Mouse (Mus musculus) heart, postnatal 25 days (tissue): ENCODE results near the gene Tex2. TPM values are rescaled to one million over a fixed set of nuclear protein-coding genes. Genes with fewer than 3 reads are reported as not detected.

Experiments used
- DNase-seq: peaks from one replicate; pipeline ENCODE4 v3.0.0; 2022; ENCODE audit warnings: low spot score
- intact Hi-C: fragments of 180-260 bp; cut with DNase I; formaldehyde crosslinking; loops from one replicate; pipeline ENCODE4 v1.15.1; 2025
- total RNA-seq, 2 experiments: library from RNA; stranded (reverse); gene quantifications; 2 replicates each; pipeline ENCODE4 v1.2.3; 2021

Gene Tex2
- total RNA-seq, 2 experiments from 2014 or later: 45.5 to 46.7 TPM

DNA sequence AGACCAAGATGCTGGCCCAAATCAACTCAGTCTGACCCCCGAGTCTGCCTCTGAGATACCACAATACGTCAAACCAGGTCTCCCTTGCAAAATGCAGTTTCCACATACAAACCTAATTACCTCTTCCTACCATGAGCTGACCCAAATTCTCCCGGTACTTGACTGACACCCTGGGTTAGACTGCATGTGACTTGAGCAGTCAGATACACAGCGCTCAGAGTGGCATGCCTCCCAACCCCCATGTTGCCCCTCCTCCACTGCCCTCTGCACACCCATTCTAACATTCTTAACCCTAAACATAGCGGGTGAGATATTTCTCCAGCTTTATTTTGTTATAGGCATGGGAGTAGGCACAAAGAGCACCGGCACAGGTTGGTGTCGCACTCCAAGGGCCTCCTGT is 55.8 kb downstream of the Tex2 start:
- intact Hi-C loops: no loop called here
- DNase-seq: no peak

DNA sequence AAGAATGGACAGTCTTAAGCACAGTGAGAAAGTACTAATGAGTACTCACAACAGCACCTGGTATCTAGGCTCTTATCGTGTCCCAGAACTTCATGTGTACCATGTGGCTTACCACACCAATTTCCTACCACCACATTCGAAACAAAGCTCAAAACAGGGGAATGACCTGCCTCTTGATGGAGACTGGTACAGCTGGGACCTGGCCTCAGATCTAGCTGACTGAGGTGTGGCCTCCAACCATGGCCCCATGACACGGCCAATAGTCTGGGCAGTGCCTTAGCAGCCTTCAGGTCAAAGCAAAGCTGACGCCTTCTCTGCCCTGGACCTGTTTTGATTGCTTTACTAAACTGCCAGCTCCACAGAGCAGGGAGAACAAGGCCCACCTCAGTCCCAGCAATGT is 56.5 kb downstream of the Tex2 start:
- DNase-seq: no peak
- intact Hi-C loops: no loop called here

DNA sequence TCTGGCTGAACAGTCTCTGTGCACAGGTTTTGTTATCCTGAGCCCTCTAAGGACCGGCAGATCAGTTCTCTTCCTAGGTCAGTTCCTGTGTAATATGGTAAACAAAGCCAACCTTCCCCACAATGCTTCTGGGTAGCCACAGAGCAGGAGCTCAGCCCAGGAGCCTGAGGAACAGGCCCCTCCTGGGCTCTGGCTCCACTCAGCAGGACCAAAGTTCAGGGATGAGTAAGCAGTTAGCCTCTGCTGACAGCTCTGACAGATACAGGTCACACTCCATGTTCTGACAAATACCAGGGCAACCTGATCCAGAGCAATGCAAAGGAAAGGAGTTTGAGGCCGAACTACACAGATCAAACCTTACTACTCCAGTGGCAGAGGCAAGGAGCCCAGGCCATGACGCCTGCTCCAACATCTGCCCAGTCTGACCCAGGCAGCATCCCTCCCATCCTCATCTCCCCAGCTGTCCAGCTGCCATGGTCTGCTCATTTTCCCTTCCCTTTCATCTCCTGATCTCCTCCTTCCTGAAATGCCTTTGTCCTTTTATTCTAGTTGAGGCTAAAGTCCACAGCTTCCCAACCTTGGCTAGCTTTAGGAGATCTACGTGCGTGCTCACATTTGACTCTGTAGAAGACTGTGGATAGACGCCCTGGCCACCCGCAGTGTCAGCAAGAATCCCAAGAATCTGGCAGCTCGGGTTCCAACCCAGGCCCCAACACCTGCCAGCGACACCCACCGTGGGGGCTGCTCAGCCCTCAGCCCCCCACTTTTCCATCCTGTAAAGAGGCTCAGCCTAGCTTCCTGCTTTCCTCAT is 57.2 kb downstream of the Tex2 start:
- intact Hi-C loops: no loop called here
- no peak for DNase-seq

DNA sequence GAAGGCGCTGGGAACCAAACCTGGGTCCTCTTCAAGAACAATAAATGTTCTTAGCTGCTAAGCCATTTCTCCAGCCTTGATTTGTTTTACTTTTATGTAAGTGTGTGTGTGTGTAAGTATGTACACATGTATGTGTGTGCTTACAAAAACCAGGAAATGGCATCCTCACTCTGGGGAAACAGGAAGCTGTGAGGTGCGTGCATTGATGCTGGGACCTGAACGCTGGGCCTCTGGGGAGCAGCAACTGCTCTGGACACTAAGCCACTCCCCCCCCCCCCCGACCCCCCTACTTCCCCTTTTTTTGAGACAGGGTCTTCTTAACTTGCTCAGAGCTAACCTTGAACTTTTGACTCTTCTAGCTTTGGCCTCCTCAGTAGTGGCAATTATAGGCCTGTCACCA is 62.8 kb downstream of the Tex2 start:
- no peak for DNase-seq
- intact Hi-C loops: no loop called here

DNA sequence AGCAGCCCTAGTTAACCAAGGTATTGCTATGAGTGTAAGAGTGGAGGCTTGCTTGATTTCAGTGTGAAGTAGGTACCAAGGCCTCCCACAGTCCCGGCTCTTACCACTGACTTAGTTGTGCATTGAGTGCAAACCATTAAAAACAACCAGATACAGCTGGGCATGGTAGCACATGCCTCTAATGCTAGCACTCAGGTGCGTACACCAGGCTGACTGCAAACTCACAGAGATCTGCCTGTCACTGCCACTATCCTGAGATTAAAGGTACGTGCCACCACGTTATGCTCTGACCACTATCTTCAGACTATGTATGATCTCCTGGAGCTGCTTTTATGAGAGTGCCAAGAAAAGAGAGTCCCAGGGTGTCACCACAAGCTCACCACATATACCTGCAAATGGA is 67.1 kb downstream of the Tex2 start:
- no peak for DNase-seq
- intact Hi-C loops: no loop called here

DNA sequence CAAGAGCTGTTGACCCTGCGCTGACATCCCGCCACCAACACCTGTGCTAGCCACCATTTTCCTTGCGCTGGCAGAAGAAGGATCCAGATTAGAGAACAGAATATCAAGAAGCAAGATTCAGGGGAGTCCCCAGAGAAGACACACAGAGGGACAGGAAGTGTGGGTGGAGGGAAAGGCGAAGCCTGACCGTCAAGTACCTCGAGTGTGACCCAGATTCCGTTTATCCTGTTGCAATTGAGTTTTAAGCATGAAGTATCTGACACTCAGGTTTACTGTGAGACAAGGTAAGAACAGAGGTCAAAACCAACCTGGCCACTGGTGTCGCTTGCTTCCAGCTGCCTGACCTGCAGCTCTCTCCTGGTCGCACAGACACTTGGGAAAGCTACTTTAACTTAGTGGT is 68.3 kb downstream of the Tex2 start:
- no peak for DNase-seq
- intact Hi-C loops: no loop called here

DNA sequence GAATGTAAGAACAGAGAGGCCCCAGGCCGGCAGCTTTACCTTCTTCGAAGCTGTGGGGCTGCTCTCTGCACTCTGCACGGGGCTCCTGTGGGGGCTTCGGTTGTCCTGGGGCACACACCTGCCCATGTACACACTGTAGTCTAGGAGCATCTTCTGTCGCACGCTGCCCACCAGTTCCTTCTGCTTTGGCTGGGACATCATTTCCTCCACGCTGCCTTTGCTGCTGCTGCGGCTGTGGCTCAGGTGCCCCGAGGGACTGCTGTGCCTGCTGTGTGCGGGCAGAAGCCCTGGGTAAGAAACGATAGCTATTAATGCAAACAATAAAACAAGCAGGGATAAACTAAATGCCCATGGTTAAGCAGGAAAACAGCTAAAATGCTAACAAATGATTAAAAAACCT is 69.1 kb downstream of the Tex2 start:
- intact Hi-C loops: no loop called here
- no peak for DNase-seq

DNA sequence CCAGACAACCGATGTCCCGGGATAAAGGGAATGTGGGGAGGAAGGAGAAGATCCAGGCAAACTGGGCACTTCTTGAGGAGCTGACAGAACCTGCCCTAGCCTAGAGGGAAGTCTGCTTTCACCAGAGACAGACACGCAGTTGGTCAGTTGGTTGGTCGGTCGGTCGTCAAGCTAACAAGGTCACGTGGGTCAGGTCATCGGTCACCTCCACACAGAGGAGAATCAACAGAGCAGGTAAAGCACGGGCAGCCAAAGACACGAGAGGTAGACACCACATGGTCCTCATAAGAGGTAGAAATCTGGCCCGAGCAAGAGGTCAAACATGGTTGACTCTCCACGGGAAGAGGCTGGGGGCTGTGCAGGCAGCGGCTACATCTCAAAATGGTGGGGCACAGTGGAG is 70.2 kb downstream of the Tex2 start:
- intact Hi-C loops: no loop called here
- no peak for DNase-seq

DNA sequence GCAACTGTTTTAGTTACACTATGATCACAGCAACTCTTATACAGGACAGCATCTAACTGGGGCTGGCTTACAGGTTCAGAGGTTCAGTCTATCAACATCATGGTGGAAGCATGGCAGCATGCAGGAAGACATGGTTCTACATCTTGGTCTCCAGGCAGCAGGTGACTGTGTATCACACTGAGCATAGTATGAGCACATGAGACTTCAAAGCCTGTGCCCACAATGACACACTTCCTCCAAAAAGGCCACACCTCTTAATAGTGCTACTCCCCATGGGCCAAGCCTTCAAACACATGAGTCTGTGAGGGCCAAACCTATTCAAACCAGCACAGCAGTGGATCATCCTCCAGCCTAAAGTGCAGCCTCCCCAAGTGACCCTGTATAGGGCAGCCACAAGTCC is 70.8 kb downstream of the Tex2 start:
- no peak for DNase-seq
- intact Hi-C loops: no loop called here

DNA sequence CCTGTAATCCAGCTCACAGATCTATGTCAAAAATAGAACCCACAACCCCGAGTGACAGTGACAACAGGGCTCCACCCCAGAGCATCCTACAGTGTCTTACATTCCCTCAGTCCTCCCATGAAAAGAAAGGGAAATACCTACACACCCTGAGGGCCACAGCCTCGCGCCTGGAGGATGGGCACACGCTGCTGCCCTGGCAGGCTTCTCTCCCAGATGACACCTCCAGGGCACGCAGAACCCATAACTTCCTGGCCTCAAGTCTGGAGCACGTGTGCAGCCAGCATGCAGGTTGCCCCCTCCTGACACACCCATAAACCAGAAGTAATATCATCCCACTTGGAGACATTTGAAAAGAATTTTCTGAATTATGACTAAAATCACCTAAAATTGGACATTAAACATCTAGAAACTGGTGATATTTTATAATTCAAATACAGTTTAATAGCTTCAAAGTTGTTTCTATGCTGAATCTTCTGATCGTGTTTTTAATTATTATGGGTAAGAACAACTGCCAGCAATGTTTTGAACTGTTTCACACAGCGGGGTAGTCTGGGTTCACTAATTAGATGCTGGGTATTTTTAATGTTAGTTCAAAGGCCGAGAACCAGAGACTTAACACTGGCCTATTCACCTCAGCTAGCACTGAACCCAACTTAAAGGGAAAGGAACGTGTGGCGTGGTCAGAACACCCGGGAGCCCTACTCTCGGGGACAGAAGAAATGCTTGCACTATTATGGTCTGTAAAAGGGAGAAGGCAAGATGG is 72.5 kb downstream of the Tex2 start:
- intact Hi-C loops: no loop called here
- DNase-seq: no peak

DNA sequence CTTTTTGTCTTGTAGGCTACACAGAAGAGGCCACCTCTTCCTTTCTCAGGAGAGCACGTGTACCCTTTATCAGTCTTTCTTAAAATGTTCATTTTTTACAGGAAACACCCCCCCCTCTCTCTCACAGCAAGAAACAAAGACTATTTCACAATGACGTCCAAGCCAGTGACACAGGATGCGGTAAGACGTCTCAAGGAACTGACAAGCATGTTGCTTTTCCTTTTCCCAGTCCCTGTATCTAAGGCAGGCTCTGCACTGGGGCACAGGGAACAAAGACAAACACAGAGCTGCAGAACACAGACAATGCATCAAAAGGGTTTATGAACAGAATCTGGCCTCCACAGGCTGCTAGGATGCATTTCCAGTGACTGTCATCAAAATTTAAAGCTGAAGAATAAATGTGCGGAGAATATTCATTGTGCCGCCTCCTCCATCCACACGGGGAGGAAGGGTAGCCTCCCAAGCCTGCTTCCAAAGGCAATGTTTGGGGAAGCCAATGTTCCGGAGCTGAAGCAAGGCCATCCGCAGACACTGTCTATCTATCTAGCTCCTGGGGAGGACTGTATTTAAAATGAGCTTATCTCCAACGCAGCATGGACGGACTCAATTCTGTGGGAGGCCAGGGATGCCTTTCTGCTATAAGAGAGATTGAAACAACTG is 76.8 kb downstream of the Tex2 start:
- intact Hi-C loops: loop anchor here (5.0 kb wide), 1 partner anchor 91 kb away; no protein-coding TSS in a partner anchor
- no peak for DNase-seq

DNA sequence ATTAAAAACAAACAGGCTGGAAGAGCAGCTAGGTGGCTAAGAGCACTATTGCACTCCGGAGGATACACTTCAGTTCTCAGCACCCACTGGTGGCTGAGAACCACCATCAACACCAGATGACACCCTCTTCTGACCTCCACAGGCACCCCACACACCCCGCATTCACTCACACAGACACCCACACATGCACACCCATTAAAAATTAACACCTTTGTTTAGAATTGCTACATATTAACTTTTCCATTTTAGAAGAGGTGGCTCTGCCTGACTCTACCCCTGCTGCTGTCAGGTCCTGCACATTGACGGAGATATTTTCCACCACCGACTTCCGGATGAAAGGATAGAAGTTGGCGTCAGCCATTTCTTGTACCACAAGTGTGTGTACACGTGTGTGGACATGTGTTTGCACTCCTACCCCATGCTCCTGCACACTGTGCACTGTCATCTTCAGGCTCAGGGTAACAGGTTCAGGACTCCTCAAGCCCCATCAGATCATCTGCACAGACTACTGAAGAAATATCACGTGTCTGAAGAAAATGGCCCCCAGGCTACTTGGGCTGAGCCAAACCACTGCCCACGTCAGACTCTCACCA is 77.5 kb downstream of the Tex2 start:
- DNase-seq: no peak
- intact Hi-C loops: loop anchor here (5.0 kb wide), 1 partner anchor 92 kb away; no protein-coding TSS in a partner anchor

DNA sequence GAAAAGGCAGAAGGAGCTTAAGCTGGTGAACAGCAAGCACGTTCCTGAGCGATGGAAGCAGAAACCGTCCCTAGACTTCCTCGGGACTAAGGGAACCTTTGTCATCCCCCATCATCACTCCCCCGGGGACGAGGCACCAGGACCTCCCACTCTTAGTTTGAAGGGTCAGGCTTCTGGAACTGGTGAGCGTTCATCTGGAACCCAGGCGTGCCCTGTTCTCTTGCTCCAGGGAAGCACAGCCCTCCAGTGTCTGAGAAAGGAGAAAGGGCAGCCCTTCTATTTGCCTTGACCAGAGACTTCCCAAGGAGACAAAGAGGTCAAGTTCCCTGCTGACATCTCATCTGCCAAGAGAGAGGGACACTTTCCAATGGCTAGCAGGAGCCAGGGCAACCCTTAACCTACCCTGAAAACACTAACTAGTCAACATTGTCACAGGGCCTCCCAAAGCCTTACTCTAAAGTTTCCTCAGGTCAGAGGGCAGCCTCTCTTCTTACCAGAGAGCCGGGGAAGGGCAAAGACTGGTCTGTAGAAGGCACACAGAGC is 80.9 kb downstream of the Tex2 start:
- intact Hi-C loops: no loop called here
- no peak for DNase-seq

DNA sequence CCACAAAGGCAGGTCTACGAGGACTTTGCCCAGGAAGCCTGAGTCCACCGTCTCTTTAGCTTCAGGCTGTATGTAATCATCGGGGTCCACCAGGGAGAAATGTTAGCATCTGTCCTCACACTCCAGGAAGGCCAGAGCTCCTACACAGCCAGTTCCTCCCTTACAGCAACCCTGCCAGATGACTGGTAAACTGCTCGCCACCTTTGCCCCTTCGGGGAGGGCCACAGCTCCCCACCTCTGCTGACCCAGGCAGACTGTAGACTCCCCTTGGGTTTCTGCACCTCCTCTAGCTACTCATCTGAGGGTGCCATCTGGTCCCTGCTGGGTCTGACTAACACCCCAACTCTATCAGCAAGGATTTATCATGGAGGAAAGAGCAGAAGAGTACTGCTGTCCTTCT is 83.4 kb downstream of the Tex2 start:
- DNase-seq: no peak

DNA sequence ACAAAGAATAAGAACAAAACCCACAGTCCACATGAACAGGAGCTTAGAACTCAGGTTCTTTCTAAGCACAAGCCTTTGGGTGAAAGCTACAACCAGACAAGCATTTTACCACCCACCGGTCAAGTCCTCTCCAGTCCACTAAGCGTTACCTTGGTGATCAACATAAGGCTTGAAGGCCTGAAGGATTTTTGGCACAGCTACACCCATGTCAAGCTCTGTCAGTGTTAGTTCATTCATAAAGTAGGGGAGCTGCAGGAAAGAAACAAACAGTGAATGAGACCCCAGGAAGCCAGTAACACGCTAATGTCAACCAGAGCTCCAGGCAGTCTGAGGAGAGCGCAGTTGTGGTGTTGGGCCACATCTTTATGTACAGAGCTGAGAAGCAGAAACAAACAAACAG is 84.1 kb downstream of the Tex2 start:
- intact Hi-C loops: no loop called here
- DNase-seq: no peak

More for the DNA sequence above, 83.4 kb downstream of the Tex2 start:
- intact Hi-C loops: no loop called here

DNA sequence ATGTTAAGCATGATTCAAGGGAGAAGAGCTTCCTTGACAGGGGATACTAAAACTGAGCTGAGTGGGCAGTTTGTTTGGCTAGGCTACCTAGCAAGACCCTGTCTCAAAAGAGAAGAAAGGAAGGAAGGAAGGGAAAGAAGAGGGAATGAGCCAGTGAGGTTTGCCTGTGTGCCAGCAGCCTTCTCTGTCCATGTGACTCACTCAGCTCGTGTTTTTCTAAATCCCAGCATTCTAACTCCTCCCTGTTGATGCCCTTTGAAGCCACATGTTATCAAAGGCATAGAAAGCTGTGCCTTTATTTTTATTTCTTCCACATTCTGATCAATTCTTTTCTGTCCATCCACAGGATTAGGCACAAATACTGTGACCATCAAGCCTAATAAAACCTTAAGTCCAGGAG is 85.3 kb downstream of the Tex2 start:
- no peak for DNase-seq
- intact Hi-C loops: no loop called here

DNA sequence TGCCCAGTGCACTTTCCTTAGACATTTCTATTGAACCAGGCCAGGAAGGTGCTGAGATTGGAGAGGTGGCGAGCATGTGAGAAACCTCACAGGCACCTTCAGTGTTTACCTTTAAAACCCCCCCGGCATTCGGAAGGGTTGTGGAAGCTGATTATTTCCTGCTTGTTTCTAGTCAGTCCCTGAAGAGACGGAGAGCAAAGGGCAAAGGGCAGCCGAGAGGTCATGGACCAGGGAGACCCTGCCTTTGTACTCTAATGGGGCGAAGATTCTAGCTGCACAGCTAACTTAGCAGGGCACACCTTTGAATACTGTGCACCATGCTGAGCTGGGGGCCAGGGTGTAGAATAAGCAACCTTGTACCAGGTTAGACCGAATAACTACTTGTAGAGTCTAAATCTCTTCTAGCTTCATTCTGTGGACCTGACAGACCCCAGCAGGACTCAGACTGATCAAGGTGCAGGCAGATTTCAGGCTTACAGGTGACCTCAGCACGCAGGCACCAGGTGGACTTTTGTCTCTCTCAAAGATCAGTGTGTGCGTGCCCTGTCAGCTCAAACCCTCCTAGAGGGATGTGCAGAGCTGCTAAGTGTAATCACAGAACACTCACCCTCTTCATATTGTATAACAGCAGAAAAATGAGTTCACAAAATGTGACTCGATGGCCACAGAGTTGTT is 85.9 kb downstream of the Tex2 start:
- no peak for DNase-seq
- intact Hi-C loops: no loop called here

DNA sequence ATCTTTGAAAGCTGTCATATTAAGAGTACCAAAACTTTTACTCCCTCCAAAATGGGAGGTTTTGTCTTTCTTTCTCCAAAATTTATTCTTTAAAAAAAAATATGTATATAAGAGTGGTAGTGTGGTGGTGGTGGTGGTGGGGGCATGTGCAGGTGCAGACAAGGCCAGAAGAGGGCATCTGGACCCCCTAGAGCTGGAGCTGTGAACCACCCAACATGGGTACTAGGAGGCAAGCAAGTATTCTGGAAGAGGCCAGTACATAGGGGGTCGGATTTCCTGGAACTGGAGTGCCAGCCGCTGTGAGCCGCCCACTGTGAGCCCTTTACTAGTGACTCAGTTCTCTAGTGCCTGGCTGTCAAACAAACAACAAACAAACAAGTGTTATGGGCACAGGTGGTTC is 90.7 kb downstream of the Tex2 start:
- intact Hi-C loops: no loop called here
- DNase-seq: no peak

DNA sequence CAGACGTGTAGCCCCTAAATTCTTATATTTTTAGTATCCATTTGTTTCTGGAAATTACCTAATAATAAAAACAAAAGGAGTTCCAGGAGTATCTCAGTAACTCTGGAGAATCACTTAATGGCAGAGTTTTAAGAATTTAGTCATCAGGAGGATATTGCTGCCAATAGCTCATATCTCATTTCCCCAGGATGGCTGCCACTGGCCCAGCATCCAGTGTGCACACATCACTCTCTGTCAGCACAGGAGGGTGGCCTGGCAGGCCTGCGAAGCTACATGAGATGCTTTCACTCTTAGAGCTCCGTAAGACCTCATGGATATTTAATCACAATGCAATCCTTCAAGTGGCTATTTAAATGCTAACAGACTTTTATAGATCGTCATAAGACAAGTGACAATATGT is 91.6 kb downstream of the Tex2 start:
- peak; percentile 29 for DNase-seq
- intact Hi-C loops: no loop called here

DNA sequence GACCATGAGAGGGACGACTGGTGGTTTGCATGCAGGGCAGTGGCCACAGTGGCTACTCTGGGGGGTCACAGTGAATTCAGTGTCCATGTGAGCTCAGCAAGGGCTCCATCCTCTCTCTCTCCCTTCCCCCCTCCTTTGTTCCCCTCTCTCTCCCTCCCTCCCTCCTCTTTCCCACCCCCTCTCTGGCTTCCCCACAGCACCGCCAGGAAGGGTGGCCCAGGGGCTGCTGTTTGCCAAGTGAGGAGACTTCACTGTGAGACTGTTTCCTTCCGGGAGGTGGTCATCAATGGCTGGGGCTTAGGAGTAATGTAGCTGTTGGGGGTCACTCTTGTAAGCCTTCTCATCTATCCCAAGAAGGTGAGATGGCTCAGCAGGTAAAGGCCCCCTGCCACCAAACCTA is 92.8 kb downstream of the Tex2 start:
- intact Hi-C loops: no loop called here

More for the DNA sequence above, 92.8 kb downstream of the Tex2 start:
- DNase-seq: no peak
